Mouse (Mus musculus) ES-E14 (cell line): ENCODE results near the gene Ptprh.

Experiments
- MAFK ChIP-seq: IDR thresholded peaks from 2 replicates; pipeline ENCODE4 v1.6.1; 2014; ENCODE audit warnings: mild to moderate bottlenecking, low read depth, low read length, inconsistent platforms; ENCODE audit not compliant: insufficient read depth
- ZNF384 ChIP-seq: IDR thresholded peaks from 2 replicates; pipeline ENCODE4 v1.6.1; 2012; ENCODE audit warnings: low read depth, low read length, inconsistent platforms

- no peak for TF ChIP-seq MAFK
- TF ChIP-seq ZNF384 = no peak
Observed at GRCm38 (mm10) chr7:4515853-4516252, 88.0 kb downstream of the Ptprh start.
